Mouse (Mus musculus) adrenal gland, adult (tissue): ENCODE measurements at regions not wholly inside any gene's neighbourhood (a gene's known extent, or its start where the extent isn't known, plus 50 kb on each side); places are given as distances from the start of the nearest gene placed in this dataset.

Source experiments
- DNase-seq, 2 experiments: peaks; one replicate each; pipeline ENCODE4 v3.0.0; 2022 to 2023; ENCODE audit warnings: low spot score in 1 of 2; ENCODE audit not compliant: inconsistent age in 2 of 2

- DNase-seq, result peak; percentile 43 to 83
These were observed 73.0 kb upstream of the 4931429L15Rik start for GRCm38 (mm10) chr9:46392641-46393321.

GRCm38 (mm10) chr9:46389741-46390140 lies 70.0 kb upstream of the 4931429L15Rik start:
- DNase-seq, result no peak

DNA sequence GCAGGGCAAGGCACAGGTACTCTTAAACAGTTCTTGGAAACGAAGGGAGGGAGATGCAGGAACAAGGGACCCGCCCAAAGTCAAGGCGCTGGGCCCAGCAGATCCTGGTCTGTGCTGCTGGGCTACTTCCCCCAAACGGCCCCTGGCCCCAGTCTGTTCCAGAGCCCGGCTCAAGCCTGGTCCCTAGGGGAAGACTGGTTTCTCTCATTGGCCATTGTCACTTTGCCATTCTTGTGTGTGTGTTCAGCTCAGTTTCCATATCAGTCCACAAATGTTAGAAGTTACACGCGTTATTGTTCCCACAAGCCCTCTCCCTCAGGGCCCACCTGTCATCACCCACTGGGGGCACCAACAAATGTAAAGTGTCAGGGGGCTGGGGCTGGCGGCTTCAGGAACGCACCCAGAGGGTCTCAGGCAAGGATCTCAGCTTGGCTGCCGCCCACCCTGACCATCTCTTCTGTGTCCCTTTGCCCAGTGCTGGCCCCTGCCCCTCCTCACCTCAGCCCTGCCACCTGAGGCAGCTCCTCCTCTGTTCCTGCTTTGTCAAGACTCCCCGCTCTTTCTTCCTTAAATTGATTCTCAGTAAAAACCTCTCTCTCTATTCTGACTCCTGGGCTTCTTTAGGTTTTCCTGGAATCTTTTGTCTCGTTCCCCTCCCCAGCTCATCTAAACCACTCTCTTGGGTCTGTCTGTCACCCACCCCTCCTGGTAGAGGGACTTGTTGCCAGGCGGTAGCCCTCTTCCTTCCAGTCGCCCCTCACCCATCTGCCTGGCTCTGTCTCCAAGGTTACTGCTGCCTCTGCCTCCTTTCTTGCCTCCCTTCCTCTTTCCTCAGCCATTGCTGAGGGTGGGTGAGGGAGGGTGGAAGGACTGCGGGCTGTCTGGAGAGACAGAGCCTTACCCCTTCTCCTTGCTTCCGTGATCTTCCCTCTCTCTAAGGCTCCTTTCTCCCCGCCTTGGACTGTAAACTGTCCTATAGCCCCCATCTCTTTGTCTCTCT lies 69.2 kb upstream of the 4931429L15Rik start:
- no peak for DNase-seq

GRCm38 (mm10) chr9:46386333-46386732 lies 66.5 kb upstream of the 4931429L15Rik start:
- no peak for DNase-seq

- DNase-seq, result no peak
These were observed 61.6 kb upstream of the 4931429L15Rik start for GRCm38 (mm10) chr9:46381342-46381741.

- DNase-seq, result no peak
These were observed 59.7 kb upstream of the 4931429L15Rik start for GRCm38 (mm10) chr9:46379453-46379852.

DNA sequence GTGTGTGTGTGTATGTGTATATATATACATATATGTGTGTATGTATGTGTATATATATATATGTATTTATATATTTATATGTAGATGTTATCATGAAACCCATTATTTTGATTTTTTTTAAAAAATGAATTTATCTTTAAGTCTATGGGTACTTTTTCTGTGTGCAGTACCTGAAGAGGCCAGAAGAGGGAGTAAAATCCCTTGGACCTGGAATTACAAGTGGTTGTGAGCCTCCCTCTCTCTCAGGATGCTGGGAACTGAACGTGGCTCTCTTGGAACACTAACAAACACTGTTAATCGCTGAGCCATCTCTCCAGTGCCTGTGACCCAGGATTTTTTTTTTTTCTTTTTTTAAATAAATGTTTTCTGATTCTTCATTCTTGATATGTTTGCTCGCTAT lies 58.6 kb upstream of the 4931429L15Rik start:
- no peak for DNase-seq
